Comparison of ENCODE assay signal across 8 mouse cellular contexts in the genomic region with DNA sequence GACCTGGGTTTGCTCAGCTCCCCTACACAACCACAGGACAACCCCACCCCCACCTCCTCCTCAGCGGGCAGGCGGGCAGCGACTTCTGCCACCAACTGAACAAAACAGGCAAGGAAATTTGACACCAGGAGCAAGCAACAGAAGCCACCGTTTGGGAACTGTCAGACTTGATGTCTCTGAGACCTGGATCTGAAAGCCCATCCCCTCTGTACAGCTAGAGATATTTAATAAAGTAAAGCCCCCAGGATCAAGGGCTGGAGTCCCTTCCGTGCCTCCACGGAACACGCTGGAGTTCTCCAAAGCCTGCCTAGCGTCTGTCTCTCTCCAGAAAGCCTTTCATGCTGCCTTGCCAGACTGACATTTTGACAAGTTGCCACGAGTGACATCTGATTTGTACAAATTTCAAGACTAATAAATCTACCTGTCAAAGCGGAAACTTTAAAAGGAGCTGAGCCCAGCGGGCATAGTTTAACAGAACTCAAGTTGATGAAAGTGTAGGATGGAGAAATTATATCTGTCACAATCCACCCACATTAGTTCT.
DNase-seq lines count a peak whose midpoint lies in the region; ATAC-seq lines count a peak whose summit lies in the region.

No protein-coding gene starts in this region.

- no peaks in the 10 kb centered on the region for H3K36me3 ChIP-seq in embryonic facial prominence, embryonic 15.5 days
- no peaks in the 10 kb centered on the region for H3K36me3 ChIP-seq in limb, embryonic 15.5 days

- WGBS in embryonic facial prominence, embryonic 15.5 days = 10% methylated on average over 11 of the region's 11 CpGs
- WGBS in limb, embryonic 15.5 days = 10% methylated on average over 11 of the region's 11 CpGs

- H3K4me1 ChIP-seq in embryonic facial prominence, embryonic 15.5 days = peaks cover 89% of the 10 kb centered on the region
- peaks cover 61% of the 10 kb centered on the region for H3K4me1 ChIP-seq in limb, embryonic 15.5 days

- H3K9me3 ChIP-seq in embryonic facial prominence, embryonic 15.5 days (replicated peaks) = no peaks in the 10 kb centered on the region
- no peaks in the 10 kb centered on the region for H3K9me3 ChIP-seq in limb, embryonic 15.5 days

- H3K4me3 ChIP-seq in embryonic facial prominence, embryonic 15.5 days (replicated peaks) = no peak overlapping the region
- H3K4me3 ChIP-seq in limb, embryonic 15.5 days = no peak overlapping the region

- H3K4me2 ChIP-seq in embryonic facial prominence, embryonic 15.5 days (replicated peaks) = 0 out of 2 replicates have a peak overlapping the region, but pooled peaks have one; percentile 15
- H3K4me2 ChIP-seq in limb, embryonic 15.5 days = peak overlapping the region; percentile 15

- H3K27ac ChIP-seq in embryonic facial prominence, embryonic 15.5 days (replicated peaks) = peak overlapping the region; percentile 55; the same call in 1 of the 2 replicates
- 0 out of 2 replicates have a peak overlapping the region, but pooled peaks have one; percentile 30 for H3K27ac ChIP-seq in limb, embryonic 15.5 days

- ATAC-seq in embryonic facial prominence, embryonic 15.5 days (ENCODE audit: insufficient number of reproducible peaks, low FRiP score, low TSS enrichment, low read depth) = no peak
- ATAC-seq in limb, embryonic 15.5 days (ENCODE audit: insufficient number of reproducible peaks, low FRiP score, low TSS enrichment, low read depth) = no peak
- no peak for ATAC-seq in activated CD4-positive, CD25-positive, alpha-beta regulatory T cell, adult 4 months

- peak; percentile 27 for DNase-seq in adrenal gland, adult 2 months
- no peak for DNase-seq in adrenal gland, adult 8-10 months
- DNase-seq in kidney, postnatal 4 days = peak; percentile 53 to 60
- no peak for DNase-seq in kidney, adult 18-20 months
- no peak for DNase-seq in adrenal gland, postnatal 25 days

- no peak overlapping the region for H3K9ac ChIP-seq in embryonic facial prominence, embryonic 15.5 days
- H3K9ac ChIP-seq in limb, embryonic 15.5 days = no peak overlapping the region

- H3K27me3 ChIP-seq in embryonic facial prominence, embryonic 15.5 days = peaks cover 3% of the 10 kb centered on the region
- H3K27me3 ChIP-seq in limb, embryonic 15.5 days = peaks cover 4% of the 10 kb centered on the region; the same call in 1 of the 2 replicates

Comparison
In these comparisons a context has a peak if more than half of its experiments do, and no peak if none do; other contexts are left out.
1. DNase-seq: peak in adrenal gland, adult 2 months (single experiment) and kidney, postnatal 4 days (2 of 2); none in adrenal gland, adult 8-10 months (single experiment), kidney, adult 18-20 months (single experiment) and adrenal gland, postnatal 25 days (single experiment).